Mouse (Mus musculus): ENCODE data around the gene Armc7. TPM values are rescaled to one million over a fixed set of nuclear protein-coding genes. Genes with fewer than 3 reads are reported as not detected.
"Not testable (repeated sequence)": the region's sequence is repeated elsewhere in the genome, so short reads cannot be mapped to it uniquely, and the experiment has no call there.

The Armc7 gene
- total and polyA plus RNA-seq, 2 experiments from 2014 or later: 1.8 to 3.3 TPM

DNA sequence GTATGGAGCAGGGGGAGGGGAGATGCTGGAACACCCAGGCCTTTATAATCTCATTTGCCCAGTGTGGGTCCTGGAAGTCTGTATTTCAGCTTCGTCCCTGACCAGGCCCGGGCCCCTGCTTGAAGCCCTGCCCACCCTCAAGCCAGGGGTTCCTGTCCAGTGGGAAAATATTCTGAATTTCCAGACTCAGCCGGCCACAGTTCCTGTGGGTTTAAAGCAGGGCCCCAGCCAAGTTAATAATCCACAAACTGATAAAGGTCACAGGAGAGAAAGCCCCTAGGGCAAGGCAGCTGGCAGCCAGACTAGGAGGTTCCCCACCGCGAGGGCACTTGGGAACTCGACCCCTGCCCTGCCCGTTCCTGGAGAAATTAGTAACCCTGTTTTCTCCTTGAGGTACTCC lies 26.5 kb upstream of the Armc7 start:
- H3K27me3 ChIP-seq (ENCODE audit: control insufficient read depth, insufficient read depth, low read length): no peaks in the 10 kb centered on the region
- no peak overlapping the region for H3K4me3 ChIP-seq (ENCODE audit: low read depth, low read length)
- ATAC-seq (ENCODE audit: insufficient read depth, low read depth): no peak
- no peak overlapping the region for H3K27ac ChIP-seq (ENCODE audit: low read depth)
- H3K4me1 ChIP-seq (ENCODE audit: control insufficient read depth, insufficient read depth): peaks cover 24% of the 10 kb centered on the region
- TF ChIP-seq CTCF (IDR thresholded peaks at IDR 0.05; ENCODE audit: low read depth): no peak
- no peak for TF ChIP-seq EP300 (IDR thresholded peaks at IDR 0.05; ENCODE audit: low read depth)
- no peak for DNase-seq (ENCODE audit: low spot score)
- 70% methylated on average over 7 of the region's 7 CpGs for WGBS
- H3K9me3 ChIP-seq (replicated peaks; ENCODE audit: control insufficient read depth, low read length): no peaks in the 10 kb centered on the region
- no peak overlapping the region for H3K4me2 ChIP-seq (ENCODE audit: low read depth, low read length)
- no peak overlapping the region for H3K9ac ChIP-seq (replicated peaks; ENCODE audit: low read depth, low read length)
- H3K36me3 ChIP-seq (replicated peaks; ENCODE audit: control insufficient read depth, insufficient read depth, low read length): no peaks in the 10 kb centered on the region

DNA sequence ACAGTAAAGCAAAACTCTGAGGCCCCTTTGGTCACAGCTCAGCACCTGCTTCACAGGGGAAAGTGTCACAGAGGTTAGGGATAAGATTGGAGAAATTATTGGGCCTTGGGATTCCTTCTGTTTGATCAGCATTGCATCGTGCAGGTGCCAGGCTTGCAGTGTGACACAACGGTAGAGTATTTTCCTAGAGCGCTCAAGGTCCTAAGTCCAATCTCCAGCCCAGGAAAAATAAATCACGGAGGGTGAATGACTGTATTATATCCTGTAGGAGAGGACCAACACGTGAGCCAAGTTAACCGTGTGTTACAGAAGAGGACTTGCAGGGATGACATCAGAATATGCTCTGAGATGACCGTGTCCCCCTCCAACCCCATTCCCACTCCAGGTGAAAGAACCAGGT lies 25.3 kb upstream of the Armc7 start:
- H3K27me3 ChIP-seq (ENCODE audit: control insufficient read depth, insufficient read depth, low read length): no peaks in the 10 kb centered on the region
- H3K9ac ChIP-seq (replicated peaks; ENCODE audit: low read depth, low read length): no peak overlapping the region
- peaks cover 24% of the 10 kb centered on the region for H3K4me1 ChIP-seq (ENCODE audit: control insufficient read depth, insufficient read depth)
- no peaks in the 10 kb centered on the region for H3K9me3 ChIP-seq (replicated peaks; ENCODE audit: control insufficient read depth, low read length)
- H3K4me3 ChIP-seq (ENCODE audit: low read depth, low read length): no peak overlapping the region
- no peaks in the 10 kb centered on the region for H3K36me3 ChIP-seq (replicated peaks; ENCODE audit: control insufficient read depth, insufficient read depth, low read length)
- DNase-seq (ENCODE audit: low spot score) (no peak), ATAC-seq (ENCODE audit: insufficient read depth, low read depth) (no peak)
- TF ChIP-seq EP300 (IDR thresholded peaks at IDR 0.05; ENCODE audit: low read depth): no peak
- TF ChIP-seq CTCF (IDR thresholded peaks at IDR 0.05; ENCODE audit: low read depth): no peak
- 82% methylated on average over 7 of the region's 7 CpGs for WGBS
- H3K27ac ChIP-seq (ENCODE audit: low read depth): no peak overlapping the region
- H3K4me2 ChIP-seq (ENCODE audit: low read depth, low read length): no peak overlapping the region

DNA sequence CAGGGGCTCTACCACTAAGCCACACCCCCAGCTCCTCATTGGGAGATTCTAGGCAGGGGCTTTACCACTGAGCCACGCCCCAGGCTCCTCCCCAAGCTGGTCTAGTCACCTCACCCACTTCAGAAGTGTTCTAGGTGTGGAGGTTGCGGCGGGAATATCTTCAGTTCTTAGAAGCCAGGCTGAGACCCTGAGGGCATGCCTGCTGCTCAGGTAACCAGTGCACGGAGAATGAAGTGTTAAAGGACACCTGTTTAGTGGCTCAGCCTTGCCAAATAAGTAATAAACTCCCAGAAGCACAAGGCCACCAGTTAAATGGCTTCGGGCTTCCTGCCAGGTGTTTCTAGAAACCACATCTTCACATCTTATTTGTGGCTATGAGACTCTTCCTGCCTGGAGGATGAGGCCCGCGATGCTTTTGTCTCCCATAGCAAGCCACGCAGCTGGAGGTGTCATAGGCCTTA lies 23.7 kb upstream of the Armc7 start:
- WGBS: 85% methylated on average over 8 of the region's 8 CpGs
- H3K4me2 ChIP-seq (ENCODE audit: low read depth, low read length): no peak overlapping the region
- H3K4me3 ChIP-seq (ENCODE audit: low read depth, low read length): no peak overlapping the region
- TF ChIP-seq CTCF (IDR thresholded peaks at IDR 0.05; ENCODE audit: low read depth) (no peak), EP300 (IDR thresholded peaks at IDR 0.05; ENCODE audit: low read depth) (no peak)
- no peaks in the 10 kb centered on the region for H3K9me3 ChIP-seq (replicated peaks; ENCODE audit: control insufficient read depth, low read length)
- ATAC-seq (ENCODE audit: insufficient read depth, low read depth) (no peak), DNase-seq (ENCODE audit: low spot score) (no peak)
- H3K27me3 ChIP-seq (ENCODE audit: control insufficient read depth, insufficient read depth, low read length): no peaks in the 10 kb centered on the region
- H3K27ac ChIP-seq (ENCODE audit: low read depth): no peak overlapping the region; the same call in 1 of the 2 replicates
- H3K9ac ChIP-seq (replicated peaks; ENCODE audit: low read depth, low read length): no peak overlapping the region
- no peaks in the 10 kb centered on the region for H3K36me3 ChIP-seq (replicated peaks; ENCODE audit: control insufficient read depth, insufficient read depth, low read length)
- H3K4me1 ChIP-seq (ENCODE audit: control insufficient read depth, insufficient read depth): peaks cover 17% of the 10 kb centered on the region

DNA sequence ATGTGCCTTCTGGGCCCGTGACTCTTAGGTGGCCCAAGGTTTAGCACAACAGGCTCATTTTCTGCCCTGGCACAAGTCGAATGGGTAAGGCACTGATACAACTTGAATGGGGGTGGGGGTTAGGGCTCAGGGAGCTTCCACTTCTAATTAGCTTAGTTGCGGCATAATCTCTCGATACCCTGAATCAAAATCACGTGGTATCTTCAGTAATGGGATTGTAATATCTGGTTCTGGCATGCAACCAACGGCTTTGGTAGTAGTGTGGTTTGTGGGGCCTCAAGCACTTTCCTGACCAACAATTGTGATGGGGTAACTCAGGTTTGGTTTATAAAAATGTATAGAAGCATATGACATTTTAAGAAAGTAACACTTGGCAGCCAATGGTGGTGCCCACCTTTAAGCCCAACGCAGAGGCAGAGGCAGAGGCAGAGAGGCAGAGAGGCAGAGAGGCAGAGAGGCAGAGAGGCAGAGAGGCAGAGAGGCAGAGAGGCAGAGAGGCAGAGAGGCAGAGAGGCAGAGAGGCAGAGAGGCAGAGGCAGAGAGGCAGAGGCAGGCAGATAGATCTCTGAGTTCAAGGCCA lies 23.1 kb upstream of the Armc7 start:
- no peak for TF ChIP-seq CTCF (IDR thresholded peaks at IDR 0.05; ENCODE audit: low read depth)
- Histone ChIP-seq H3K27me3 (ENCODE audit: control insufficient read depth, insufficient read depth, low read length) (no peaks in the 10 kb centered on the region), H3K9me3 (replicated peaks; ENCODE audit: control insufficient read depth, low read length) (no peaks in the 10 kb centered on the region), H3K4me2 (ENCODE audit: low read depth, low read length) (no peak overlapping the region), H3K27ac (ENCODE audit: low read depth) (no peak overlapping the region; the same call in 1 of the 2 replicates), H3K9ac (replicated peaks; ENCODE audit: low read depth, low read length) (no peak overlapping the region), H3K36me3 (replicated peaks; ENCODE audit: control insufficient read depth, insufficient read depth, low read length) (no peaks in the 10 kb centered on the region), H3K4me3 (ENCODE audit: low read depth, low read length) (no peak overlapping the region), H3K4me1 (ENCODE audit: control insufficient read depth, insufficient read depth) (peaks cover 13% of the 10 kb centered on the region)
- no peak for DNase-seq (ENCODE audit: low spot score)
- 79% methylated on average over 7 of the region's 7 CpGs for WGBS
- no peak for ATAC-seq (ENCODE audit: insufficient read depth, low read depth)

DNA sequence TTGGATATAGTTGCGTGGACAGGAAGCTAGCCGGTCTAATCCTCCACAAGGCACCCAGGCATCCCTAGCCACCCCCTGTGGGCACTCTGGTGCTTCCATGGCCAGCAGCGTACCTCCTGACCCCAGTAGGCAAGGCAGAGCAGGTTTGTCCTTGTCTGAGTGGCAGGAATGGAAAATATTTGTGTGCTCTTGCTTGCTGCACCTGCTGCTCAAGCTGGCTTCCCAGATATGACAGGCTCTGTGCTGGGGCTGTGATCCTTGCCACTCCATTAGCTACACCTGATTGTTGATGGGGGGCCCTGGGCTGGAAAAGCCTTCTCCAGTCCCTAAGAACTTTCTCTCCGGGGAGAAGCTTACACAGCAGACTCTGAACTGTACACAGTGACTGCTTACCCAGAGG lies 22.2 kb upstream of the Armc7 start:
- Histone ChIP-seq H3K4me2 (ENCODE audit: low read depth, low read length) (no peak overlapping the region), H3K36me3 (replicated peaks; ENCODE audit: control insufficient read depth, insufficient read depth, low read length) (no peaks in the 10 kb centered on the region), H3K4me3 (ENCODE audit: low read depth, low read length) (no peak overlapping the region), H3K9ac (replicated peaks; ENCODE audit: low read depth, low read length) (no peak overlapping the region), H3K4me1 (ENCODE audit: control insufficient read depth, insufficient read depth) (peaks cover 9% of the 10 kb centered on the region), H3K9me3 (replicated peaks; ENCODE audit: control insufficient read depth, low read length) (no peaks in the 10 kb centered on the region), H3K27me3 (ENCODE audit: control insufficient read depth, insufficient read depth, low read length) (no peaks in the 10 kb centered on the region), H3K27ac (ENCODE audit: low read depth) (peak overlapping the region; percentile 39; the same call in 1 of the 2 replicates)
- WGBS: 53% methylated on average over 4 of the region's 4 CpGs
- ATAC-seq (ENCODE audit: insufficient read depth, low read depth): no peak
- no peak for TF ChIP-seq CTCF (IDR thresholded peaks at IDR 0.05; ENCODE audit: low read depth)
- TF ChIP-seq EP300 (IDR thresholded peaks at IDR 0.05; ENCODE audit: low read depth): no peak
- DNase-seq (ENCODE audit: low spot score): no peak

DNA sequence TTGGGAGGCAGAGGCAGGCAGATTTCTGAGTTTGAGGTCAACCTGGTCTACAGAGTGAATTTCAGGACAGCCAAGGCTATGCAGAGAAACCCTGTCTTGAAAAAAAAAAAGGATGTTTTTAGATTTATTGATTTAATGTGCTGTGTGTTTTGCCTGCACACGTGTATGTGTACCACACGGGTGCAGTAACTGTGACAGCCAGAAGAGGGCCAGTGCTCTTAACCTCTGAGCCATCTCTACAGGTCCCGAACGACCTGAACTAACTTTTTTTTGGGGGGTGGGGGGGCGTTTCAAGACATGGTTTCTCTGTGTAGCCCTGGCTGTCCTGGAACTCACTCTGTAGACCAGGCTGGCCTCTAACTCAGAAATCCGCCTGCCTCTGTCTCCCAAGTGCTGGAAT lies 20.6 kb upstream of the Armc7 start:
- not testable (repeated sequence) for DNase-seq (ENCODE audit: low spot score); H3K4me1 ChIP-seq (ENCODE audit: control insufficient read depth, insufficient read depth); H3K4me2 ChIP-seq (ENCODE audit: low read depth, low read length); H3K9ac ChIP-seq (replicated peaks; ENCODE audit: low read depth, low read length); H3K4me3 ChIP-seq (ENCODE audit: low read depth, low read length); H3K36me3 ChIP-seq (replicated peaks; ENCODE audit: control insufficient read depth, insufficient read depth, low read length); H3K27me3 ChIP-seq (ENCODE audit: control insufficient read depth, insufficient read depth, low read length); H3K27ac ChIP-seq (ENCODE audit: low read depth); ATAC-seq (ENCODE audit: insufficient read depth, low read depth); H3K9me3 ChIP-seq (replicated peaks; ENCODE audit: control insufficient read depth, low read length)
- 83% methylated on average over 6 of the region's 6 CpGs for WGBS

Data from heart, postnatal 0 days (tissue).